Mouse (Mus musculus) frontal cortex, adult 2 months (tissue): ENCODE results near the gene Cdhr4. TPM values are rescaled to one million over a fixed set of nuclear protein-coding genes. Genes with fewer than 3 reads are reported as not detected.

ENCODE experiments used
- DNase-seq, 2 experiments: peaks; one replicate each; pipeline ENCODE4 v3.0.0; 2022; ENCODE audit warnings: low spot score in 1 of 2; ENCODE audit errors: extremely low spot score in 1 of 2
- polyA plus RNA-seq: library from polyadenylated mRNA; depleted of rRNA; stranded (reverse); fragments of >200 nt; gene quantifications from 2 replicates; pipeline ENCODE4 v1.2.3, GENCODE M21; 2012

The Cdhr4 gene
- polyA plus RNA-seq, 1 experiment = 1.5 TPM

- no peak for DNase-seq
Observed at GRCm38 (mm10) chr9:107974491-107975171, 17.7 kb upstream of the Cdhr4 start.

- DNase-seq = no peak
Observed at GRCm38 (mm10) chr9:107975399-107976386, 16.6 kb upstream of the Cdhr4 start, which contains the start of gene Uba7. Uba7 (plus strand) TSS chr9:107975505.

GRCm38 (mm10) chr9:107978815-107979214 is 13.5 kb upstream of the Cdhr4 start:
- no peak for DNase-seq

GRCm38 (mm10) chr9:107981684-107982605 is 10.4 kb upstream of the Cdhr4 start:
- DNase-seq = peak in 1 of 2 experiments; percentile 60

- peak in 1 of 2 experiments; percentile 33 for DNase-seq
Observed at GRCm38 (mm10) chr9:107982681-107983346, 9.5 kb upstream of the Cdhr4 start, which contains the start of gene Gm20661. Gm20661 (plus strand) TSS chr9:107983058.

GRCm38 (mm10) chr9:107983421-107983890 is 8.8 kb upstream of the Cdhr4 start:
- DNase-seq = no peak

- DNase-seq = no peak
Observed at GRCm38 (mm10) chr9:107984052-107984753, 8.1 kb upstream of the Cdhr4 start.

- DNase-seq = no peak
Observed at GRCm38 (mm10) chr9:107984754-107985055, 7.6 kb upstream of the Cdhr4 start.

- peak; percentile 49 to 82 for DNase-seq
Observed at GRCm38 (mm10) chr9:107985131-107986119, 6.9 kb upstream of the Cdhr4 start, which contains the start of gene Inka1. Inka1 (minus strand) TSS chr9:107985879.

GRCm38 (mm10) chr9:107986376-107986775 is 5.9 kb upstream of the Cdhr4 start:
- peak in 1 of 2 experiments; percentile 82 for DNase-seq

GRCm38 (mm10) chr9:107987950-107988349 is 4.3 kb upstream of the Cdhr4 start:
- DNase-seq = no peak

GRCm38 (mm10) chr9:107993013-107993412 is 716 bp downstream of the Cdhr4 start:
- DNase-seq = no peak

- no peak for DNase-seq
Observed at GRCm38 (mm10) chr9:107994464-107994863, 2.2 kb downstream of the Cdhr4 start.

- DNase-seq = no peak
Observed at GRCm38 (mm10) chr9:107995513-107995912, 3.2 kb downstream of the Cdhr4 start.

- no peak for DNase-seq
Observed at GRCm38 (mm10) chr9:107996049-107996448, 3.8 kb downstream of the Cdhr4 start, which contains the start of gene Gm20662. Gm20662 (plus strand) TSS chr9:107996349.

GRCm38 (mm10) chr9:108001922-108002770 is 9.8 kb downstream of the Cdhr4 start, which contains the start of gene Ip6k1:
Ip6k1 (plus strand) TSS chr9:108002501.
- peak; percentile 100 for DNase-seq
